Mouse (Mus musculus): ENCODE measurements at regions not wholly inside any gene's neighbourhood (a gene's known extent, or its start where the extent isn't known, plus 50 kb on each side); places are given as distances from the start of the nearest gene placed in this dataset.

DNA sequence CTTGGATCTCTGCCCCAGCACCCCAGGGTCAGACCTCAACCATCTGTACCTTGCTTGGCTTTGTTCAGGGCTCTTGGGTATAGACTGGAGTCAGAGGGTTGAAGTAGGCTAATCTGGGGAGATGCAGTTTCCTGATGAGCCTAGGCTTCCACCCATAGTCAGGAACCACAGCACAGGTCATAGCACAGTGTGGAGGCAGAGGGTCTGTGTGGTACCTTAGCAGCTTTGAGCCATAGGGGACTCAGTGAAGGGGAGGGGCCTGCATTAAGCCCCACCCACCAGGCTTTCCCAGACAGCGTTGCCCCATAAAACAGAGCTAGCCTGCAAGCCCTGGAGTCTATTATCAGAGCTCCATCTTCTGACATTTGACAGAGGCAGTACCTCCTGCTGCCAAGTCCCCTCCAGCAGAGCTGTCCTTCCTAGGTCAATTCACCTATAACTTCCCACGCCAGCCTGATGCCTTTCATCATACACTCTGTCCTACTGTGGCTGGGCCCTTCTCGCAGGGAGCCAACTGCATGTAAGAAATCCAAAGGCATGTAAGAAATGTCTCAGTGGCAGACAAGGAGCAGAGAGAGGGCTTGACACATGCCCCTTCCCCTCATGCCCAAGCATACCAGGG is 54.5 kb upstream of the A530016L24Rik start:
- Histone ChIP-seq H3K27me3 (ENCODE audit: control insufficient read depth, insufficient read depth, low read depth, low read length) (no peaks in the 10 kb centered on the region), H3K36me3 (ENCODE audit: control insufficient read depth, insufficient read depth, low read length) (no peaks in the 10 kb centered on the region), H3K9ac (ENCODE audit: low read length) (no peak overlapping the region), H3K27ac (ENCODE audit: low read length) (no peak overlapping the region), H3K4me2 (ENCODE audit: low read depth, low read length) (no peak overlapping the region), H3K4me3 (ENCODE audit: low read length) (no peak overlapping the region), H3K4me1 (replicated peaks; ENCODE audit: control insufficient read depth, insufficient read depth, low read length) (no peaks in the 10 kb centered on the region), H3K9me3 (ENCODE audit: control insufficient read depth, low read length) (no peaks in the 10 kb centered on the region)
- ATAC-seq (ENCODE audit: low read depth) = no peak
- 64% methylated on average over 3 of the region's 3 CpGs for WGBS

DNA sequence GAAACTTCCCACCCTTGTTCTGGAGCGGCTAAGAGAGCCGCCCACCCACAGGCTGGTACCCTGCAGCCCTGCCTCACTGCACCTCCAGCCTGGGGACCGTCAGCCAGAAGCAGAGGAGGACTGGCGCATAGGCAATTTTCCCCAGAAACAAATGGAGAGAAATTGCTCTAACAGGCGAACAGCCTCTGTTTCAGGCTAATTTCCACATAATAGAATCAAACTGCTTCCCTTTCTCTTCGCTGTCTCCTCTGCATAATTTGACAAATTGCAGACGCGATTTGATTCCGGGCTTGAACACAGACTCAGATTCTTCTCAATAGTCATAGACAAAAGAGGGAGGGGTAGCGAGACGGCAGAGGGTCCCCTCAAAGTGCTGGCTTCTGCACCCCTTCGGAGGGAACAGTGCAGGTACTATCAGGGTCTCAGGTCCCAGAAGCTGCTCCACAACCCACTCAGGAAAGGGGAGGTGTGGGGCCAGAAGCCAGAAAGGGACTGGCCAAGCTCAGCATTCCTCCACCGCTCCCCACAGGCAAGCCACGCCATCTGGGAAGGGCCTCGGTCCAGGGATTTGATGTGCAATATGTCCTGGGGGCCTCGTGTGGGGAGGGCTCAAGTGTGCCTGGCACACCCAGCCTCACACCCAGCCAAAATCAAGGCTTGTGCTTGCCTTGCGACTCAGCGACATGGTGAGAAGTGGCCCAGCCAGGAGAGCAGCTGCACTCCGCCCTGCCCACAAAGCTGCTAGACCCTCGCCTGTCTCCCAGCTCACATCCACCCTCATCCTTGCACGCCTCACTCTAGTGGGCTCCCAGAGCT is 53.7 kb upstream of the A530016L24Rik start:
- Histone ChIP-seq H3K4me3 (ENCODE audit: low read length) (no peak overlapping the region), H3K36me3 (ENCODE audit: control insufficient read depth, insufficient read depth, low read length) (no peaks in the 10 kb centered on the region), H3K9me3 (ENCODE audit: control insufficient read depth, low read length) (no peaks in the 10 kb centered on the region), H3K9ac (ENCODE audit: low read length) (no peak overlapping the region), H3K27ac (ENCODE audit: low read length) (no peak overlapping the region), H3K27me3 (ENCODE audit: control insufficient read depth, insufficient read depth, low read depth, low read length) (no peaks in the 10 kb centered on the region), H3K4me2 (ENCODE audit: low read depth, low read length) (no peak overlapping the region), H3K4me1 (replicated peaks; ENCODE audit: control insufficient read depth, insufficient read depth, low read length) (no peaks in the 10 kb centered on the region)
- no peak for ATAC-seq (ENCODE audit: low read depth)
- WGBS = 56% methylated on average over 21 of the region's 21 CpGs

DNA sequence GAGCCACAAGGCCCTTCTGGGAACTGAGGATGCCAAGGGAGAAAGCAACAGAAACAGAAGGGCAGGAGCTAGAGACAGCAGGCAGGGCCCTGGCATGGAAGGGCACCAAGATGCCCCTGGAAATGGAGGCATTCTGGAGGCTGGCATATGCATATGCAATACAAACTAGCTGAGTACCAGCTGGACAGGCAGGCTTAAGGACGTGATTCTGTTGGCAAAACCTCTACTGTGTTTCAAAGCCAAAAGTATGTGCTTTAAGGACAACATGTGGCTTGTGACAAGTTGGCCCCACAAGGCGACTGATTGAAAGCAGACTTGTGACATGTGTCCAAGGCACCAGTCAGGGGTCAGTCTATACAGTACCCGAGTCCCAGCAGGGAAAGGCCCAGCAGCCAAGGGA is 52.2 kb upstream of the A530016L24Rik start:
- no peaks in the 10 kb centered on the region for H3K27me3 ChIP-seq (ENCODE audit: control insufficient read depth, insufficient read depth, low read depth, low read length)
- H3K4me1 ChIP-seq (replicated peaks; ENCODE audit: control insufficient read depth, insufficient read depth, low read length) = no peaks in the 10 kb centered on the region
- no peak overlapping the region for H3K4me3 ChIP-seq (ENCODE audit: low read length)
- no peak overlapping the region for H3K9ac ChIP-seq (ENCODE audit: low read length)
- no peaks in the 10 kb centered on the region for H3K9me3 ChIP-seq (ENCODE audit: control insufficient read depth, low read length)
- H3K4me2 ChIP-seq (ENCODE audit: low read depth, low read length) = no peak overlapping the region
- no peaks in the 10 kb centered on the region for H3K36me3 ChIP-seq (ENCODE audit: control insufficient read depth, insufficient read depth, low read length)
- no peak overlapping the region for H3K27ac ChIP-seq (ENCODE audit: low read length)
- 40% methylated on average over 3 of the region's 3 CpGs for WGBS
- ATAC-seq (ENCODE audit: low read depth) = no peak

DNA sequence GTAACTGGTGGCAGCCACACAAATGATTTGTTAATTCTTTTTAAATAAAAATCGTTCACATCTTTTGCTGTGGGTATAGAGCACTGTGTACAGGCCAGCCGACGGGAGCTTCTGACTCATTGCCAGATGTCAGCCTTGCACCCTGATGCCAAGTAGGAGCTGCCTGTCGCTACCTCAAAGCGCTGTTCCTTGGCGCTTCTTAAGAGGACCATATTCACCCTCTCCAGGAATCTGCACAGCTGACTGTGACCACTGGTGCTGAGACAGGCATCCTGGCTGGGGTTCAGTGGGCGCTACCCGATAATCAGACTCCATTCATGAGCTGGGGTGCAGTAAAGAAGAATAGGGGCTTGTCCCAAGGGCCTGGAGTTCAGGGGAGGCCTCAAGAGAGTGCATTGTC is 51.0 kb upstream of the A530016L24Rik start:
- no peaks in the 10 kb centered on the region for H3K36me3 ChIP-seq (ENCODE audit: control insufficient read depth, insufficient read depth, low read length)
- H3K27me3 ChIP-seq (ENCODE audit: control insufficient read depth, insufficient read depth, low read depth, low read length) = no peaks in the 10 kb centered on the region
- H3K4me2 ChIP-seq (ENCODE audit: low read depth, low read length) = no peak overlapping the region
- no peak overlapping the region for H3K9ac ChIP-seq (ENCODE audit: low read length)
- WGBS = 73% methylated on average over 8 of the region's 8 CpGs
- no peaks in the 10 kb centered on the region for H3K9me3 ChIP-seq (ENCODE audit: control insufficient read depth, low read length)
- H3K27ac ChIP-seq (ENCODE audit: low read length) = no peak overlapping the region
- H3K4me1 ChIP-seq (replicated peaks; ENCODE audit: control insufficient read depth, insufficient read depth, low read length) = no peaks in the 10 kb centered on the region
- no peak for ATAC-seq (ENCODE audit: low read depth)
- H3K4me3 ChIP-seq (ENCODE audit: low read length) = no peak overlapping the region

All from lung, embryonic 16.5 days (tissue).